Mouse (Mus musculus): Measurements from ENCODE around the gene Enpp4. TPM values are rescaled to one million over a fixed set of nuclear protein-coding genes. Genes with fewer than 3 reads are reported as not detected.

Gene Enpp4
- polyA plus RNA-seq, 1 experiment: 3.0 TPM

DNA sequence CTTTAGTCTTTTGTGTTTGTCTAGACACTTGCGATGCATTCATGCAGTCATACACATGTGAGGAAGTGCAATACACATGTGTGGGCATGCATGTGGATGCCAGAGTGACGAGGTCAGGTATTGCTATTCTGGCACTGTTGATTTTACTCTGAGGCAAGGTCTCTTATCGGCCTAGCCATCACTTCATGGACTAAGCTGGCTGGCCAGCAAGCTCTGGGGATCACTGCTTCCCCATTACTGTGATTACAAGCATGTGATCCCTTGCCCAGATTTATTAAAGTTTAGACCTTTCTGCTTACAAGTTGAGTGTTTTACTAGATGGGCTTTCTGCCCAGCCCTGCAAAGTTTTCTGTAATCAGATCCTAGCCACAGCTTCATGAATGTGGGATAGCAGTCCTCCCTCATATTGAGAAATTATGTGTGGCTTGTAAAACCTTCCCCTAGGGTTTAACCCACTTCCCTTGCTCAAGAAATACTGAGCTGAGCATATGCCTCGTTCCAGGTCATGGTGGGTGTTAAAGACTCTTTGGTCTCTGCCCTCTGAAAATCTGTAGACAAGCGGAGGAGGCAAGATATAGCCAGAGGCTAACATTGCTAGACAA lies 44.2 kb downstream of the Enpp4 start:
- no peak overlapping the region for H3K27ac ChIP-seq (ENCODE audit: control insufficient read depth, insufficient read depth, low read depth, low read length, poor library complexity)
- 63% methylated on average over 5 of the region's 5 CpGs for WGBS
- TF ChIP-seq CTCF (IDR thresholded peaks at IDR 0.05; ENCODE audit: control insufficient read depth, insufficient read depth, low read length): no peak
- TF ChIP-seq POLR2A (IDR thresholded peaks at IDR 0.05; ENCODE audit: borderline replicate concordance, control insufficient read depth, low read depth, low read length): no peak
- no peaks in the 10 kb centered on the region; the same call in 1 of the 2 replicates for H3K4me1 ChIP-seq (ENCODE audit: control insufficient read depth, insufficient read depth, low read length)
- H3K4me3 ChIP-seq (replicated peaks; ENCODE audit: control insufficient read depth, low read depth, low read length): no peak overlapping the region

DNA sequence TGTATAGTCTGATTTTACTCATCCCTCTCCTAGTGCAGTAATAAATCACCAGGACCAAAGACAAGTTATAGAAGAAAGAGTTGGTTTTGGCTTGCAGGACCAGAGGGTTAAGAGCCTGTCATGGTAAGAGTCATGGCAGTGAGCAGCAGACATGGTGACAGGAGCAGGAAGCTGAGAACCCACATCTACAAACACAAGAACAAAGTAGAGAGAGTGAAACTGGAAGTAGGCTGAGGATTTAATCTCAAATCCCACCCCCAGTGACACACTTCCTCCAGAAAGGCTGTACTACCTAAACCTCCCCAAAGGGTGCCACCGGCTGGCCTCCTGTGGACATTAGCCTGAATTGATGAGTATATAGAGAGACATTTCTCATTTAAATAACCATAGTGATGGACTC lies 44.8 kb downstream of the Enpp4 start:
- no peak for TF ChIP-seq CTCF (IDR thresholded peaks at IDR 0.05; ENCODE audit: control insufficient read depth, insufficient read depth, low read length)
- no peak for TF ChIP-seq POLR2A (IDR thresholded peaks at IDR 0.05; ENCODE audit: borderline replicate concordance, control insufficient read depth, low read depth, low read length)
- Histone ChIP-seq H3K4me1 (ENCODE audit: control insufficient read depth, insufficient read depth, low read length) (no peaks in the 10 kb centered on the region; the same call in 1 of the 2 replicates), H3K4me3 (replicated peaks; ENCODE audit: control insufficient read depth, low read depth, low read length) (no peak overlapping the region), H3K27ac (ENCODE audit: control insufficient read depth, insufficient read depth, low read depth, low read length, poor library complexity) (no peak overlapping the region)
- WGBS: 97% methylated on average over 1 of the region's 1 CpGs

DNA sequence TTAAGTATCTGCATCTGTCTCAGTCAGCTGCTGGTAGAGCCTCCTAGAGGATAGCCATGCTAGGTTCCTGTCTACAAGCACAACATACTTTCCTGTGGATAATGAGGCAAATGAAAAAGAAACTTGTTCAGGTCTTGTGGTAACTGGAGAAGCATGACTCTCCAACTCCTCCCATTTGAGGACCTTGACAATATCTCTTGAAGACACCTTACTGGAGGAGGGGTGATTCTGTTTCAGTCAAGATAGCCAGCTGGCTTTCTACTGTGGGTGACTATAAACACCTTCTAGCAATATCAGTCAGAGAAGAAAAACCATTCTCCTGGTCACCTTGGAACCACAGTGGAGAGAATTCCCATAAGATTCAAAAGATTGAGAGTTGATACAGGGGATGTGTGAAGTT lies 47.5 kb downstream of the Enpp4 start:
- Histone ChIP-seq H3K4me3 (replicated peaks; ENCODE audit: control insufficient read depth, low read depth, low read length) (no peak overlapping the region), H3K4me1 (ENCODE audit: control insufficient read depth, insufficient read depth, low read length) (no peaks in the 10 kb centered on the region; the same call in 1 of the 2 replicates), H3K27ac (ENCODE audit: control insufficient read depth, insufficient read depth, low read depth, low read length, poor library complexity) (no peak overlapping the region)
- no peak for TF ChIP-seq POLR2A (IDR thresholded peaks at IDR 0.05; ENCODE audit: borderline replicate concordance, control insufficient read depth, low read depth, low read length)
- no peak for TF ChIP-seq CTCF (IDR thresholded peaks at IDR 0.05; ENCODE audit: control insufficient read depth, insufficient read depth, low read length)

DNA sequence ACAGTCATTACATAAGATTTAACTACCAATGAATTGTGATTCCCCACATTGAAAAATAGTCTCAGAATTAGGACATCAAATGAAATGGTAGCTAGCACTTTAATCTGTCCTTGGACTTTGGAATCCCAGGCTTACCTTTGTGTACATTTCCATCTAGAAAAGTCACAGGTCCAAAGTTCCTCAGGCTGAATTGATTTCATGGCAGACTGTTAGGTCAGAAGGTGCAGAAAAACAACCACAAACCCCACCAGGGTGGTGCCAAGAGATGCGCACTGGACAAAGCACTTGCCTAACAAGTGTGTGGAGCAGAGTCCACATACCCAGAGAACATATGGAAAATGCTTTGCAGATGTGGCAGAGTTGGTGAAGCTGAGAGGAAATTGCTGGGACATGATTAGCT lies 48.5 kb downstream of the Enpp4 start:
- TF ChIP-seq POLR2A (IDR thresholded peaks at IDR 0.05; ENCODE audit: borderline replicate concordance, control insufficient read depth, low read depth, low read length): no peak
- TF ChIP-seq CTCF (IDR thresholded peaks at IDR 0.05; ENCODE audit: control insufficient read depth, insufficient read depth, low read length): no peak
- Histone ChIP-seq H3K27ac (ENCODE audit: control insufficient read depth, insufficient read depth, low read depth, low read length, poor library complexity) (no peak overlapping the region), H3K4me3 (replicated peaks; ENCODE audit: control insufficient read depth, low read depth, low read length) (no peak overlapping the region), H3K4me1 (ENCODE audit: control insufficient read depth, insufficient read depth, low read length) (no peaks in the 10 kb centered on the region; the same call in 1 of the 2 replicates)
- WGBS: 95% methylated on average over 1 of the region's 1 CpGs

DNA sequence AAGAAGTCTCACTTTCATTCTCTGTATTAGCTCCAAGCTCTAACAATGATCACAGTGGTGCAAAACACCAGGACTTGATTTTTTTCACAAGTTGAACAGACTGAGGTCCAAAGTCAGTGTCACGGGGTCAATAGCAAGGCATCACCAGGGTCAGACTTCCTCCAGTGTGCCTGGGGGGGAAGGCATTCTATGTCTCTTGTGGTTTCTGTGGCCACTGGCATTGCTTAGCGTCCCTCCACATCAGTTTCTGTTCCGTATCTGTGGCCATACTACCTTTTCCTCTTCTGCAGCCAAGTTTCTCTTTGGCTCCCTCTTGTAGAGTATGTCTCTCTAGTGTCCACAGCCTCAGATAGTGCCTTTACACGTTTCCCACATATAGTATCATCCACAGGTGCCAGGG lies 52.2 kb downstream of the Enpp4 start:
- Histone ChIP-seq H3K27ac (ENCODE audit: control insufficient read depth, insufficient read depth, low read depth, low read length, poor library complexity) (no peak overlapping the region), H3K4me3 (replicated peaks; ENCODE audit: control insufficient read depth, low read depth, low read length) (no peak overlapping the region), H3K4me1 (ENCODE audit: control insufficient read depth, insufficient read depth, low read length) (no peaks in the 10 kb centered on the region; the same call in 1 of the 2 replicates)
- no peak for TF ChIP-seq POLR2A (IDR thresholded peaks at IDR 0.05; ENCODE audit: borderline replicate concordance, control insufficient read depth, low read depth, low read length)
- TF ChIP-seq CTCF (IDR thresholded peaks at IDR 0.05; ENCODE audit: control insufficient read depth, insufficient read depth, low read length): no peak
- WGBS: 0% methylated on average over 4 of the region's 4 CpGs

Other genes with a start within 250 kb of the Enpp4 start
- 2.7 and 5.4 TPM in 2 replicates for gene Enpp5, start 27.0 kb downstream of the Enpp4 start, polyA plus RNA-seq (2011; ENCODE audit: insufficient read depth, insufficient read length, low replicate concordance, missing spikeins)
- 0.82 TPM in 1 of 2 replicates, not detected in the other for gene Clic5, start 82.8 kb upstream of the Enpp4 start, polyA plus RNA-seq (2011; ENCODE audit: insufficient read depth, insufficient read length, low replicate concordance, missing spikeins)

All from bone marrow, adult 2 months (tissue).